Mouse (Mus musculus): ENCODE results near the gene Slc22a1. TPM values are rescaled to one million over a fixed set of nuclear protein-coding genes. Genes with fewer than 3 reads are reported as not detected.

Slc22a1 gene
- polyA plus RNA-seq, 1 experiment = not detected

GRCm38 (mm10) chr17:12631771-12632600, 43.6 kb downstream of the Slc22a1 start:
- no peak for TF ChIP-seq MYOG (IDR thresholded peaks at IDR 0.05; ENCODE audit: control insufficient read depth in 1 of 3, insufficient read depth in 1 of 3, insufficient read length in 2 of 3, low read depth in 2 of 3)
- no peak for TF ChIP-seq SRF (IDR thresholded peaks at IDR 0.05; ENCODE audit: control insufficient read depth, insufficient read length, low read depth)
- TF ChIP-seq MYOD1 (IDR thresholded peaks at IDR 0.05; ENCODE audit: control insufficient read depth in 1 of 3, insufficient read length in 2 of 3, low read depth in 2 of 3) = no peak
- TF ChIP-seq TCF3 (IDR thresholded peaks at IDR 0.05; ENCODE audit: insufficient read length, low read depth) = no peak
- TF ChIP-seq MAX (IDR thresholded peaks at IDR 0.05; ENCODE audit: low read depth) = no peak
- no peak for TF ChIP-seq USF1 (IDR thresholded peaks at IDR 0.05; ENCODE audit: low read depth)
- no peak for TF ChIP-seq POLR2AphosphoS2 (IDR thresholded peaks at IDR 0.05; ENCODE audit: insufficient read length, low read depth)
- TF ChIP-seq POLR2A (IDR thresholded peaks at IDR 0.05; ENCODE audit: insufficient read length, low read depth) = no peak
- TF ChIP-seq TCF12 (IDR thresholded peaks at IDR 0.05; ENCODE audit: insufficient read depth, poor library complexity, severe bottlenecking) = no peak
- no peak for TF ChIP-seq E2F4 (IDR thresholded peaks at IDR 0.05; ENCODE audit: insufficient read depth)
- no peak for TF ChIP-seq REST (IDR thresholded peaks at IDR 0.05; ENCODE audit: insufficient read depth, insufficient read length)
- TF ChIP-seq CEBPB (IDR thresholded peaks at IDR 0.05; ENCODE audit: insufficient read depth, poor library complexity, severe bottlenecking) = no peak
- H3K4me2 ChIP-seq (ENCODE audit: low read depth) = no peak overlapping the region
- H3ac ChIP-seq (ENCODE audit: control insufficient read depth, insufficient read length) = no peak overlapping the region
- H3K4me3 ChIP-seq = no peak overlapping the region
- H3K79me2 ChIP-seq (ENCODE audit: control insufficient read depth, insufficient read depth) = no peaks in the 10 kb centered on the region
- no peaks in the 10 kb centered on the region for H3K36me3 ChIP-seq (ENCODE audit: control insufficient read depth, insufficient read depth)
- H3K27me3 ChIP-seq (ENCODE audit: control insufficient read depth, insufficient read depth, insufficient read length) = no peaks in the 10 kb centered on the region

- TF ChIP-seq POLR2AphosphoS2 (IDR thresholded peaks at IDR 0.05; ENCODE audit: insufficient read length, low read depth) = no peak
- TF ChIP-seq USF1 (IDR thresholded peaks at IDR 0.05; ENCODE audit: low read depth) = no peak
- no peak for TF ChIP-seq POLR2A (IDR thresholded peaks at IDR 0.05; ENCODE audit: insufficient read length, low read depth)
- TF ChIP-seq E2F4 (IDR thresholded peaks at IDR 0.05; ENCODE audit: insufficient read depth) = no peak
- Histone ChIP-seq H3ac (ENCODE audit: control insufficient read depth, insufficient read length) (no peak overlapping the region), H3K36me3 (ENCODE audit: control insufficient read depth, insufficient read depth) (no peaks in the 10 kb centered on the region)
Measured at GRCm38 (mm10) chr17:12630976-12631730, 44.5 kb downstream of the Slc22a1 start.

GRCm38 (mm10) chr17:12627983-12628382, 47.6 kb downstream of the Slc22a1 start:
- no peak for TF ChIP-seq POLR2AphosphoS2 (IDR thresholded peaks at IDR 0.05; ENCODE audit: insufficient read length, low read depth)
- no peak for TF ChIP-seq SRF (IDR thresholded peaks at IDR 0.05; ENCODE audit: control insufficient read depth, insufficient read length, low read depth)
- no peak for TF ChIP-seq TCF12 (IDR thresholded peaks at IDR 0.05; ENCODE audit: insufficient read depth, poor library complexity, severe bottlenecking)
- TF ChIP-seq E2F4 (IDR thresholded peaks at IDR 0.05; ENCODE audit: insufficient read depth) = no peak
- TF ChIP-seq POLR2A (IDR thresholded peaks at IDR 0.05; ENCODE audit: insufficient read length, low read depth) = no peak
- TF ChIP-seq TCF3 (IDR thresholded peaks at IDR 0.05; ENCODE audit: insufficient read length, low read depth) = no peak
- TF ChIP-seq REST (IDR thresholded peaks at IDR 0.05; ENCODE audit: insufficient read depth, insufficient read length) = no peak
- no peak overlapping the region for H3ac ChIP-seq (ENCODE audit: control insufficient read depth, insufficient read length)
- no peak overlapping the region for H3K4me2 ChIP-seq (ENCODE audit: low read depth)

More at GRCm38 (mm10) chr17:12630976-12631730, 44.5 kb downstream of the Slc22a1 start:
- no peaks in the 10 kb centered on the region for H3K79me2 ChIP-seq (ENCODE audit: control insufficient read depth, insufficient read depth)
- H3K4me2 ChIP-seq (ENCODE audit: low read depth) = no peak overlapping the region
- H3K27me3 ChIP-seq (ENCODE audit: control insufficient read depth, insufficient read depth, insufficient read length) = no peaks in the 10 kb centered on the region
- no peak overlapping the region for H3K4me3 ChIP-seq

DNA sequence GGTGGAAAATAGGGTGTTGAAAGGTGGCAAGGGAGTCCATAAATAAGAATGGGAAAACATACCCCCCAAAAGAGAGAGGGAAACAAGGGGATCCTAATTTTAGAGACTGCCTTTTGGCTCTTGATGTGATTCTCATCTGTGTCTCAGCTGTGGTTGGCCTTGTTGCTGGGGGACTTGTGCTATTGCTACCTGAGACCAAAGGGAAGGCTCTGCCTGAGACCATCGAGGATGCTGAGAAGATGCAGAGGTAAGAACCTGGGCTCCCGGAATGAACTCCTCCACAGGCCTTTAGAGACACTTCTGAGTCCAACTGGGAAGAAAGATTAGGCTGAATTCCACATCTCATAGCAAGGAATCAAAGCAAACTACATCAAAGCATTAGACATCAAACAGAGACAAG, 56.0 kb downstream of the Slc22a1 start:
- no peak for TF ChIP-seq USF1 (IDR thresholded peaks at IDR 0.05; ENCODE audit: low read depth)
- no peak for TF ChIP-seq REST (IDR thresholded peaks at IDR 0.05; ENCODE audit: insufficient read depth, insufficient read length)
- TF ChIP-seq MAX (IDR thresholded peaks at IDR 0.05; ENCODE audit: low read depth) = no peak
- TF ChIP-seq POLR2AphosphoS2 (IDR thresholded peaks at IDR 0.05; ENCODE audit: insufficient read length, low read depth) = no peak
- TF ChIP-seq TCF3 (IDR thresholded peaks at IDR 0.05; ENCODE audit: insufficient read length, low read depth) = no peak
- TF ChIP-seq POLR2A (IDR thresholded peaks at IDR 0.05; ENCODE audit: insufficient read length, low read depth) = no peak
- TF ChIP-seq E2F4 (IDR thresholded peaks at IDR 0.05; ENCODE audit: insufficient read depth) = no peak
- no peak for TF ChIP-seq CEBPB (IDR thresholded peaks at IDR 0.05; ENCODE audit: insufficient read depth, poor library complexity, severe bottlenecking)
- TF ChIP-seq MYOD1 (IDR thresholded peaks at IDR 0.05; ENCODE audit: control insufficient read depth in 1 of 3, insufficient read length in 2 of 3, low read depth in 2 of 3) = no peak
- no peak for TF ChIP-seq TCF12 (IDR thresholded peaks at IDR 0.05; ENCODE audit: insufficient read depth, poor library complexity, severe bottlenecking)
- no peak for TF ChIP-seq MYOG (IDR thresholded peaks at IDR 0.05; ENCODE audit: control insufficient read depth in 1 of 3, insufficient read depth in 1 of 3, insufficient read length in 2 of 3, low read depth in 2 of 3)
- TF ChIP-seq SRF (IDR thresholded peaks at IDR 0.05; ENCODE audit: control insufficient read depth, insufficient read length, low read depth) = no peak
- no peak overlapping the region for H3K4me2 ChIP-seq (ENCODE audit: low read depth)
- H3K4me3 ChIP-seq = no peak overlapping the region
- H3K79me2 ChIP-seq (ENCODE audit: control insufficient read depth, insufficient read depth) = no peaks in the 10 kb centered on the region
- H3ac ChIP-seq (ENCODE audit: control insufficient read depth, insufficient read length) = no peak overlapping the region
- no peaks in the 10 kb centered on the region for H3K27me3 ChIP-seq (ENCODE audit: control insufficient read depth, insufficient read depth, insufficient read length)
- no peaks in the 10 kb centered on the region for H3K36me3 ChIP-seq (ENCODE audit: control insufficient read depth, insufficient read depth)

More at GRCm38 (mm10) chr17:12627983-12628382, 47.6 kb downstream of the Slc22a1 start:
- no peaks in the 10 kb centered on the region for H3K36me3 ChIP-seq (ENCODE audit: control insufficient read depth, insufficient read depth)
- H3K27me3 ChIP-seq (ENCODE audit: control insufficient read depth, insufficient read depth, insufficient read length) = no peaks in the 10 kb centered on the region
- H3K4me3 ChIP-seq = no peak overlapping the region
- no peaks in the 10 kb centered on the region for H3K79me2 ChIP-seq (ENCODE audit: control insufficient read depth, insufficient read depth)
